Mouse (Mus musculus): ENCODE results near the gene Zbtb16. TPM values are rescaled to one million over a fixed set of nuclear protein-coding genes. Genes with fewer than 3 reads are reported as not detected.

Zbtb16 gene
- 1.6 and 1.8 TPM in 2 replicates for polyA plus RNA-seq (2012; rRNA removed)

DNA sequence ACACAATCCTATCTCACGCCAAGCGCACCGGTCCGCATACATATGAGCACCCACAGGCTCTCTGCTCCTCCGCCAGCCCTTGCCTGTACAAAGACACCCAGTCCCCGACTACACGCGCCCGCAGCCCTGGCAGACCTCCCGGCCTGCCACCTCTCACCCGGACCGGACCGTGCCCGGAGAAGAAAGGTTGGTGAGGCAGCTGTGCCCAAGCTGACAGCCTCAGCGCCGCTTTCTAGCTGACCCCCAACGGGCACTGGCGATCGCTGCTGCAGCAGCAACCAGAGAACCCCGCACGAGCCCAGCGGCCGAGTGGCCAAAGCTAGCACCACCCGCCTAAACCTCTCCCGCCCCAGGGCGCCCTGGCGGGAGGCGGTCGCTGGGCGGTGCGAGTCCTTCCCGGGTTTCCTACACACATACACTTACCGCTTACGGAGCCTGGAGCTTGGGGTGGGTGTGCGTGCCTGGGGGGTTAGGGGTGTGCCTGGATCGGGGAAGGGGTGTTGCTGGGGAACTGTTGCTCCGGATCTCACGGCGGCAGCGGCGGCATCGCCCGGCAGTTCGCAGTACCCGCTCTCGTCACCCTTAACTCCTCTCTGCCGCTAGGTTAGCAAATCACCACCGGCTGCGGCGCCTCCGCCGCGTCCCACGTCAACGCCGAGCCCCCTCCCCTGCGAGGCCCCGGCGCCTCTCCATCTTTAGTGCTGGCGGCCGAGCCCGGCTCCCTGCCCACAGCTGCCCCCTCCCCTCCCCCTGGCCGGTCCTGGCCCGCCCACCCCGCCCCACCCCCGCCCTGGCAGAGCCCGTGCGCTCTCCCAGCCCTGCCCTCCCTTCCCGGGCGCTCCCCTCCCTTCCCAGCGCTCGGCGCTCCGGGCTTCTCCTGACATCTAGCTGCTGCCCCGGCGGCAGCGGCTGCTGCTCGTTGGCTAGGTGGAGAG, at the start of gene Zbtb16:
TSS of gene Zbtb16 (minus strand) at position 592 of the 935 bp plus-strand sequence.
- under 1% methylated on average over 70 of the region's 78 CpGs for WGBS
- H3K36me3 ChIP-seq (ENCODE audit: control insufficient read depth, insufficient read depth, low read length) = no peaks in the 10 kb centered on the region
- peaks cover 26% of the 10 kb centered on the region for H3K27me3 ChIP-seq (ENCODE audit: control insufficient read depth, insufficient read depth, low read length)
- H3K27ac ChIP-seq (ENCODE audit: insufficient read depth, low read depth, low read length) = peak within 1 kb of the TSS; percentile 57
- H3K4me3 ChIP-seq (ENCODE audit: low read depth, low read length) = peak within 1 kb of the TSS; percentile 79
- H3K4me1 ChIP-seq (ENCODE audit: control insufficient read depth, insufficient read depth, insufficient read length, low read length) = peaks cover 10% of the 10 kb centered on the region; the same call in 1 of the 2 replicates
- TF ChIP-seq POLR2A (IDR thresholded peaks at IDR 0.05; ENCODE audit: low read depth, low read length) = peak; percentile 50
- no peak; the same call in 1 of the 2 replicates for TF ChIP-seq CTCF (IDR thresholded peaks at IDR 0.05; ENCODE audit: extremely low read depth, insufficient read length, insufficient replicate concordance, low read depth, low read length)

DNA sequence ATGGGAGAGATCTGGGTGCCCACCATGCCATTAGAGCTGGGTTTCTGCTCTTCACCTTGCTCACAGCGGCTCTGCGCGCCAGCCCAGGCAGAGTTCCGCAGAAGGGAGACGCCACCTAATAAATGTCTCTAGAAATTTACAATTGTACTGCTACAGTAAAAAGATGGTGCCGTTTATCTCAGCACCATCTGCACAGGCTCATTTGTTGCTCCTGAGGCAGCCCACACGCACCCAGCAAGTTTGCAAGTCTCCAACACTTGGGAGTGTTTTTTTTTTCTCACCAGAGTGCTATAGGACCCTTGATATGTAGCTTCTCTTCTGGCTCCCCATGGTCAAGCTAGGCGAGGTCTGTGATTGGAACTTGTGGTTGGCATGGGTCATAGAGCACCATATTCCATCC, 36.9 kb upstream of the Zbtb16 start:
- Histone ChIP-seq H3K27ac (ENCODE audit: insufficient read depth, low read depth, low read length) (no peak overlapping the region), H3K36me3 (ENCODE audit: control insufficient read depth, insufficient read depth, low read length) (no peaks in the 10 kb centered on the region), H3K4me3 (ENCODE audit: low read depth, low read length) (no peak overlapping the region), H3K4me1 (ENCODE audit: control insufficient read depth, insufficient read depth, insufficient read length, low read length) (no peaks in the 10 kb centered on the region), H3K27me3 (ENCODE audit: control insufficient read depth, insufficient read depth, low read length) (no peaks in the 10 kb centered on the region)
- TF ChIP-seq CTCF (IDR thresholded peaks at IDR 0.05; ENCODE audit: extremely low read depth, insufficient read length, insufficient replicate concordance, low read depth, low read length) = no peak
- no peak for TF ChIP-seq POLR2A (IDR thresholded peaks at IDR 0.05; ENCODE audit: low read depth, low read length)
- WGBS = 80% methylated on average over 8 of the region's 8 CpGs

DNA sequence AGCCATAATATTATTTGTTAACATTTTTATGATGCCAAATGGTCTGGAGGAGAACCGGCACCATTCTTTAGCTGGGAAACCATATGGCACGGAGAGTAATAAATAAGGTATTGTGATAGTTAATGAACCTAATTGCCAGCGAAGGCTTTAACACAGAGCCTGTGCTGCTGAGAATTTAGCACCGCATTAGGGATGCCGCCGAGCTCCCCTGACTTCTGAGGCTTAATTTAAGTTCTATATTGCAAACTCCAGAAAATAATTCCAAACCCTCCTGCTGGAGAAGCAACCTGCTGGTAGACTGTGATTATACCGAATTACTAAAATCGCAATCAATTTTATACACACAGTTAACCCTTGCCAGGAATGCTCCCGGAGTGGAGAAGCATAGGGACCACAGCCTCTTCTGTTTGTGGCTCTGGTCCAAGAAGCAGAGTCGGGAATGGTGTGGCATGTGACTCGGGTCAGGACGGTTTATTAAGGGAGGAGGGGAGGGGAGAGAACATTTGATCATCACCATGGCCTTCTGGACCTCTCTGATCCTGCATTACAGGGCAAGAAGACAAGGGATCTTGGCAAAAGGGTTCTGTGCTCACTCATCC, 30.6 kb upstream of the Zbtb16 start:
- no peaks in the 10 kb centered on the region for H3K27me3 ChIP-seq (ENCODE audit: control insufficient read depth, insufficient read depth, low read length)
- H3K27ac ChIP-seq (ENCODE audit: insufficient read depth, low read depth, low read length) = no peak overlapping the region
- no peaks in the 10 kb centered on the region for H3K4me1 ChIP-seq (ENCODE audit: control insufficient read depth, insufficient read depth, insufficient read length, low read length)
- no peak overlapping the region for H3K4me3 ChIP-seq (ENCODE audit: low read depth, low read length)
- no peaks in the 10 kb centered on the region for H3K36me3 ChIP-seq (ENCODE audit: control insufficient read depth, insufficient read depth, low read length)
- no peak for TF ChIP-seq POLR2A (IDR thresholded peaks at IDR 0.05; ENCODE audit: low read depth, low read length)
- TF ChIP-seq CTCF (IDR thresholded peaks at IDR 0.05; ENCODE audit: extremely low read depth, insufficient read length, insufficient replicate concordance, low read depth, low read length) = no peak
- WGBS = 64% methylated on average over 12 of the region's 12 CpGs

DNA sequence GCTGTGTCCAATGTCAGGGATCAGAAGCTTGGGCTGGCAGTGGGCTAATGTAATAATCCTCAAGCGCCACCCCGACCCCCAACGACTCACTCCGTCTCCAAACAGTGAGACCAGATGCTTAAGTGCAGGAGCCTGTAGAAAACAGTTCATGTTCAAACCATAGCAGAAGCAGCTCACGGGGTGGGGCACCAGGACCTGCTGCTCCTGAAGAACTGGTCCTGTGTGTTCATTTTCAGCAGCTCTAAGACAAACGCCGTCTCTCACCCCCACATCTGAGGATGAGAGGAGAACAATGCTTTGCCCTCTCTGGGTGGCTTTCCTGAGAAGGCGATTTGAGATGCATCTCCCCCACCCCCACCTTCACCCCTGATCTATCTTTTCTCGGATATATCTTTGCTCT, 29.2 kb upstream of the Zbtb16 start:
- WGBS = 30% methylated on average over 9 of the region's 9 CpGs
- Histone ChIP-seq H3K4me1 (ENCODE audit: control insufficient read depth, insufficient read depth, insufficient read length, low read length) (no peaks in the 10 kb centered on the region), H3K27ac (ENCODE audit: insufficient read depth, low read depth, low read length) (no peak overlapping the region), H3K27me3 (ENCODE audit: control insufficient read depth, insufficient read depth, low read length) (no peaks in the 10 kb centered on the region), H3K4me3 (ENCODE audit: low read depth, low read length) (no peak overlapping the region), H3K36me3 (ENCODE audit: control insufficient read depth, insufficient read depth, low read length) (no peaks in the 10 kb centered on the region)
- TF ChIP-seq CTCF (IDR thresholded peaks at IDR 0.05; ENCODE audit: extremely low read depth, insufficient read length, insufficient replicate concordance, low read depth, low read length) (no peak), POLR2A (IDR thresholded peaks at IDR 0.05; ENCODE audit: low read depth, low read length) (no peak)

DNA sequence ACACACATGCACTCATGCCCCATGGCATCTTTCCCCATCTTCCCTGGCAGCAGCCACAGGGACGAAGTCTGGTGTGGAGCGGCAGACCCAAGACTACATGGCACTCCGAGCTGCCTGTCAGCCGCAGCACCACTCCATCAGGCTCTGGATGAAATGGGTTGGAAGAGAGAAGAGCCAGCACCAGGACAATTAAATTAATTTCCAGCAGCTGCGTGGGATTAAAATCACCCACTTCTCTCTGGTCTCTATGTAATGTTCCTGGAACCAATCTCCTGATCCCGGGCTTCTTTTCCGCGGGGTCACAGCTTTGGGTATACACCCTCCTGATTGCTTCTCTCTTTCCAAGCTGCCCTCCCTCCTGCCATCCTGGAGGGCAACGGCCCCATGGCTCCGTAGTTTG, 25.5 kb upstream of the Zbtb16 start:
- Histone ChIP-seq H3K27ac (ENCODE audit: insufficient read depth, low read depth, low read length) (no peak overlapping the region), H3K4me1 (ENCODE audit: control insufficient read depth, insufficient read depth, insufficient read length, low read length) (no peaks in the 10 kb centered on the region), H3K27me3 (ENCODE audit: control insufficient read depth, insufficient read depth, low read length) (no peaks in the 10 kb centered on the region), H3K4me3 (ENCODE audit: low read depth, low read length) (no peak overlapping the region), H3K36me3 (ENCODE audit: control insufficient read depth, insufficient read depth, low read length) (no peaks in the 10 kb centered on the region)
- no peak for TF ChIP-seq CTCF (IDR thresholded peaks at IDR 0.05; ENCODE audit: extremely low read depth, insufficient read length, insufficient replicate concordance, low read depth, low read length)
- TF ChIP-seq POLR2A (IDR thresholded peaks at IDR 0.05; ENCODE audit: low read depth, low read length) = no peak
- WGBS = 84% methylated on average over 10 of the region's 10 CpGs

DNA sequence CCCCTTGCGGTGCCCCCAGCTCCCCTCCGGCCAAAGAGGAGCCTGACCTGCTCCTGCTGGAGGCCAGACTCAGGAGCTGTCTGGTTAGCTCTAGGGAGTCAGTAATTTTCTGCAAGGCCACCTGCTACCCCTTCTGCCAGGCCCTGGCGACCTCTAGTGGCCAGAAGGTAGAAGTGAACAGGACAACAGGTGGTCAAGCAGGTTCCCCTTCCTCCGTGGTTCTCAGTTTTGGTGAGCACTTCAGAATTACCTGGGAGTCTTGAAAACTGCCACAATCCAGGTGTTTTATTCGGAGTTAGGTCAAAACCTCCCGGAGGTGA, 24.5 kb upstream of the Zbtb16 start:
- TF ChIP-seq POLR2A (IDR thresholded peaks at IDR 0.05; ENCODE audit: low read depth, low read length) (no peak), CTCF (IDR thresholded peaks at IDR 0.05; ENCODE audit: extremely low read depth, insufficient read length, insufficient replicate concordance, low read depth, low read length) (peak; percentile 99; the same call in 1 of the 2 replicates)
- no peaks in the 10 kb centered on the region for H3K27me3 ChIP-seq (ENCODE audit: control insufficient read depth, insufficient read depth, low read length)
- WGBS = 3% methylated on average over 6 of the region's 6 CpGs
- H3K27ac ChIP-seq (ENCODE audit: insufficient read depth, low read depth, low read length) = no peak overlapping the region
- no peaks in the 10 kb centered on the region for H3K4me1 ChIP-seq (ENCODE audit: control insufficient read depth, insufficient read depth, insufficient read length, low read length)
- H3K36me3 ChIP-seq (ENCODE audit: control insufficient read depth, insufficient read depth, low read length) = no peaks in the 10 kb centered on the region
- H3K4me3 ChIP-seq (ENCODE audit: low read depth, low read length) = no peak overlapping the region

DNA sequence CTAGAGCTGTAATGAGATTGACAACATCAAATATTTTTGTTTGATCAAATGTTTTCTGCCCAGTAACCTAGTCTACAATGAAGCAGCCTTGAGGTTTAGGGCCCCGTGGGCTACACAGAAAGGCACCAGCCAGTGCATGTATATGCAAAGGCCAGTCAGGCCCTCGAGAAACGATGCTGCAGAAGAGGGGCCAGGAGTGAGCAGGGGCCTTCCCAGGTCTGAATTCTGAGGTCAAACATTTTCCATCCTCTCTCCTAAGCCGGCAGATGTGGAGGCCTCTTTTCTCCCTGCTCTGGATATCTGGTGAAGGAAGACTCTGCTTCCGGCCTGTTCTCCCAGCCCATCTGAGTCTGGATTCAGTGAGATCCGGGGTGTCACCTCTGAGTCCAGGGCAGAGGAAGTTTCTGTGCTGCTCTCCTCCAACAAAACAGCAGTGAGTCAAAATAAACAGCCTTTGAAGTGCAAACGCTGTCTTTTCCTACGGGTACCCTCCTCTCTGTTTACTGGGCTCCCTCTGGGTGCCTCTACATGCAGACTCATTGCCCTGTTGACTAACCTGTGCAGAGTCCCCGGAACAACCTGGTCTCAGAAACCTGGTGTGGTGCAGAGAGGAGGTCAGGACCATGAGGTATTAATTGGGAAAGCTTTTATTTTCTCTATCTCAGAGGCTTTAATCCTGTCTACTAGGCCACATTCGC, 24.0 kb upstream of the Zbtb16 start:
- no peaks in the 10 kb centered on the region for H3K4me1 ChIP-seq (ENCODE audit: control insufficient read depth, insufficient read depth, insufficient read length, low read length)
- no peaks in the 10 kb centered on the region for H3K36me3 ChIP-seq (ENCODE audit: control insufficient read depth, insufficient read depth, low read length)
- H3K4me3 ChIP-seq (ENCODE audit: low read depth, low read length) = no peak overlapping the region
- H3K27me3 ChIP-seq (ENCODE audit: control insufficient read depth, insufficient read depth, low read length) = no peaks in the 10 kb centered on the region
- TF ChIP-seq POLR2A (IDR thresholded peaks at IDR 0.05; ENCODE audit: low read depth, low read length) (no peak), CTCF (IDR thresholded peaks at IDR 0.05; ENCODE audit: extremely low read depth, insufficient read length, insufficient replicate concordance, low read depth, low read length) (no peak)
- WGBS = 54% methylated on average over 10 of the region's 10 CpGs
- no peak overlapping the region for H3K27ac ChIP-seq (ENCODE audit: insufficient read depth, low read depth, low read length)
